Mouse (Mus musculus): Measurements from ENCODE around the gene Abcc4. TPM values are rescaled to one million over a fixed set of nuclear protein-coding genes. Genes with fewer than 3 reads are reported as not detected.
"Not testable (repeated sequence)": the region's sequence is repeated elsewhere in the genome, so short reads cannot be mapped to it uniquely, and the experiment has no call there.

The Abcc4 gene
- total and polyA plus RNA-seq, 3 experiments: 9.6 to 20.2 (median 17.9) TPM

DNA sequence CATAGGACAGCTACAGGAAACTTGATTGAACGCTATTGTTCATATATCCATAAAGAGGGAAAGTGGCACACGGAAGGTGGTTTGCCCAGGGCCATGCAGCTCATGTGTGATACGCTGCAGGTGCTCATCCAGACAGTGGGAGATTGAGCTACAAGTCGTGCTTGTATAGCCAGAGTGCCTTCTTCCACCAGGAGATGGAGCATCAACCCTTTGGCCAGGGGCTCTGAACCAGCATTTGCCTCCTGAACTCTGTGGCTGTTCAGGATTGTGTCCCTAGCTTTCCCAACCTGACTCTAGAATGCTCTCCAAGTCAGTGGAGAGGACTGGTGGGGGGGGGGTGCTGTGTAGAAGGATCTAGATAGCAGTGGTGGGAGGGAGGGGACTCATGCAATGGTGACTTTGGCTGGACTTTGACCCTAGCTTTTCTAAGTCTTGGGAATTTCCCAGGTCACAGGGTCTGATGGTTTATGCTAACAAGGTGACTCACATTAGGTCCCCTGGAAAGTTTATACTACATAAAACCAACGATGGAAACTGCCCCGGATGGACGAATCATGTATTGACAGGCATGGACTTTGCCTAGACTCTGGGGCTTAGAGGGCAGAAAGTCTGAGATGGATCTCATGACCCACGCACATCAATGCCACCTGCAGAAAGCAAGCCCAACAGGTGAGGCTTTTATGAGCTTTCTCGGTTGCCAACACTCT is 27.6 kb downstream of the Abcc4 start:
- DNase-seq: no peak

- no peak for DNase-seq
These were observed 29.6 kb downstream of the Abcc4 start for GRCm38 (mm10) chr14:118676308-118676994.

- DNase-seq: peak; percentile 69
These were observed 31.3 kb downstream of the Abcc4 start for GRCm38 (mm10) chr14:118674705-118675139.

DNA sequence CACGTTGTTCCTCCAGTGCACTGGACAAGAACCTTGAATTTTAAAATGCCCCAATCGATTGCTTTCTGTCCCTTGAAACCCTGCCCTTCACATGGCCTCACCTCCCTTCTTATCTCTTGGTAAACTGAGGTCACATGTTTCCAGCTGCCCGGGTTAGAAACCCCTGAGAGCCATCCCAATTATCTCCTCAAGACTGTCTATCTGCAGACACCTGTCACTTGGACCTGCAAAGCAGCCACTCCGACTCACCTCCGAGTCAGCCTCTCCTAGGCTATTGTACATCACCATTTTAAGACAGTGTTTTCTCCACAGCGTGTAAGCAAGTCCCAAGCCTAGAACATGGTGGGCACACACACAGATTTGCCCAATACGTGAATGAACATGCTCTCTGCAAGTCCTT is 31.8 kb downstream of the Abcc4 start:
- no peak for DNase-seq

DNA sequence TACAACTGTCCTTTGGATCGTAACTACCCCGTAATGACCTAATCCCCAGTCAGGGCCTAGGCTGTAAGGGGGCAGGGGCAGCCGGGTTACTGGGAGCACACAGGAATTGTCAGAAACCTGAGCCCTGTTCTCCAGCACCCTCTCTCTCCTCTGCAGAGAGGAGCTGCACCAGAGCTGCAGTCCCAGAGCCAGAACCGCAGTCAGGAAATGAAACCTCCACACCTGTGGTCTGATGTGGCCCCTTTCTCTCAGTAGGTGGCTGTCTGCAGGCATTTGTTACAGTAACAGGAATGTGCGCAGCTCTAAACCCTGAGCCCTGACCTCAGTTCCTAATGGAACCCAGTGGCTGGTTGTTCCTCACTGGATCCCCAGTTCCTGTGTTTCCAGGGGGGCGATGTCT is 32.5 kb downstream of the Abcc4 start:
- no peak for DNase-seq

DNA sequence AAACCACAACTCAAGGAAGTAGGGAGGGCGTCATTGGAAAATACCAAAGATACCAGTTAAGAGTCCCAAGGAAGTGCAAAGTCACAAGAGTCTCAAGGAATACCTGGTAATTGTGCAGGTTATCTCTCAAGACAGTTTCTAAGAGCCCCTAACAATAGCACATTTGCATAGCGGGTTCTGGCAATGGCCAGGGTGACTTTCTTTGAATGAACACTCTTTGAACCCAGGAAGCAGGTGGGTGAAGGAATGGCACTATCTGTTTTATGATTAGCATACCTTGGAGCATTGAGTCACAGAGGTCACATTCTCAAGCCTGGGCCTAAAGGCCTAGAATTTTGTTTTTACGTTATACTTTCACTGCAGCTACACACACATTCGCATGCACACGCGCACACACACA is 33.1 kb downstream of the Abcc4 start:
- not testable (repeated sequence) for DNase-seq

- peak; percentile 21 for DNase-seq
These were observed 38.5 kb downstream of the Abcc4 start for GRCm38 (mm10) chr14:118667499-118667898.

- no peak for DNase-seq
These were observed 41.4 kb downstream of the Abcc4 start for GRCm38 (mm10) chr14:118664661-118665060.

- DNase-seq: no peak
These were observed 43.3 kb downstream of the Abcc4 start for GRCm38 (mm10) chr14:118662625-118663276.

- DNase-seq: no peak
These were observed 43.9 kb downstream of the Abcc4 start for GRCm38 (mm10) chr14:118662124-118662523.

DNA sequence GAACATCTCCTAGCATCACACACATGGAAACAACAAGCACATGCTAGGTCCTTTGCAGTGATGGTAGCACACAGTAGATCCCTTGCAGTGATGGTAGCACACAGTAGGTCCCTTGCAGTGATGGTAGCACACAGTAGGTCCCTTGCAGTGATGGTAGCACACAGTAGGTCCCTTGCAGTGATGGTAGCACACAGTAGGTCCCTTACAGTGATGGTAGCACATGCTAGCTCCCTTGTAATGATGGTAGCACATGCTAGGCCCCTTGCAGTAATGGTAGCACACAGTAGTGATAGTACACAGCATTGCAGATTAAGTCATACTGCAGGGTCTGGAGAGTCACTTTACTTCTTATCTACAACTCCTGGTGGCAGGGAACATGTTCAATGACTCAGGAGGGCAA is 46.8 kb downstream of the Abcc4 start:
- no peak for DNase-seq

DNA sequence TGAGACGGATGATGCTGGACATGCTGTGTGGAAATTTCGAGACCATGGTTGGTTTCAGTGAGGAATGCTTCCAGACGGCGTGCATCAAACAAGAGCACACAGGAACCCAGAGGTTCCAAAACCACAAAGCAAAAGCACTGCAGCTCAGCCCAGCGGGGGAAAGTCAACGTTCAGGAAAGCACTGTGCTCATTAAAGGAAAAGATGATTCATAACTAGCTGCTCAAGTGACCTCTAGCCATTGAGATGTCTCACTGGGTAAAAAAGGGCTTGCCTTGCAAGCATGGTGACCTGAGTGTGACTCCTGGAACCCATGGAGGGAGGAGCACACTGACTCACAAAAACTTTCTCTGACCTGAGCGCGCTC is 47.7 kb downstream of the Abcc4 start:
- peak; percentile 26 for DNase-seq

DNA sequence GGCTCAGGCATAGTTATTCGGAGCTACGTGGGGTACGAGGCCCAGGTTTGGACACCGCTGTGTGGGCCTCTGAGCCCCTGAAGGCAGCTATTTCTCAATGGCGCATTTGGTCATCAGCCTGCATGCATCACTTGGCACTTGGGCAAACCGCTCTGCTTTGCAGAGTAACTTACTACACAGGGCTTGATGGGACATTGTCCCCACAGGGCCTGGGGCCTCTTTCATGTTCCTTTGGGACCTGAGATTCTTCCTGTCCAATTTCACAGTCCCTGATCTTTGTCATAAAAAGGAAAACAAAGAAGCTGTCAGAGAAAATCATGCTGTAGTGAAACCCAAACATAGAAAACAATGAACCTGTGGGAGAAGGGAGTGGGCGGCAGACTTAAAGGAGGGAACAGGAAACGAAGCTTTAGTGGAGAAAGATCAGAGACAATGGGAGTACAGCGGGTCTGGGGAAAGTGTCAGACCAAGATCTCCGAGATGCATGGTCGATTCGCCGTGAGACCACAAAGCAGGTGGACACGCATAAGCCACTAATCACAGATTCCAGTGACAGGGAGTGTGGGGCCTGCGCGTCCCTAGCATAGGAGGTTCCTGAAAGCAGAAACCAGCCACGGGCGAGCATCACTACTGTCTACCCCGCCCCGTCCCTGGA is 48.2 kb downstream of the Abcc4 start:
- DNase-seq: no peak

GRCm38 (mm10) chr14:118657206-118657605 is 48.8 kb downstream of the Abcc4 start:
- no peak for DNase-seq

DNA sequence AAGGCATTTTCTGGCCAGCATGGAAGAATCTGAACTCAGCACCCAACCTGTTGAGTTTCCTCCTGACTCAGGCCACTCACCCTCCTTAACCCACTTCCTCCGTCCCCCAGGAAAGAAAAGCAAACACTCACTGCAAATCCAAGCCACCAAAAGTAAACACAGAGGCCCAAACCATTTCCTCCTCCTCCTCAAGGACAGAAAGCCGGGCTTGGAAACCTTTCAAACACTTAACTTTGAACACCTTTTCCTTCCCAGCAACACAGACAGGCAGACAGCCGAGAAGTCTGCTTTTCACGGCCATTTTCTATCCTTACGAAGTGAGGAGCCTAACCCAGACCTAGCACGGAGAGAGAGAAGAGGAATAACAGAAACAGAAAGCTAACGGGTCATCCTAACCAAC is 50.0 kb downstream of the Abcc4 start:
- DNase-seq: no peak

- DNase-seq: no peak
These were observed 51.1 kb downstream of the Abcc4 start for GRCm38 (mm10) chr14:118654903-118655302.

DNA sequence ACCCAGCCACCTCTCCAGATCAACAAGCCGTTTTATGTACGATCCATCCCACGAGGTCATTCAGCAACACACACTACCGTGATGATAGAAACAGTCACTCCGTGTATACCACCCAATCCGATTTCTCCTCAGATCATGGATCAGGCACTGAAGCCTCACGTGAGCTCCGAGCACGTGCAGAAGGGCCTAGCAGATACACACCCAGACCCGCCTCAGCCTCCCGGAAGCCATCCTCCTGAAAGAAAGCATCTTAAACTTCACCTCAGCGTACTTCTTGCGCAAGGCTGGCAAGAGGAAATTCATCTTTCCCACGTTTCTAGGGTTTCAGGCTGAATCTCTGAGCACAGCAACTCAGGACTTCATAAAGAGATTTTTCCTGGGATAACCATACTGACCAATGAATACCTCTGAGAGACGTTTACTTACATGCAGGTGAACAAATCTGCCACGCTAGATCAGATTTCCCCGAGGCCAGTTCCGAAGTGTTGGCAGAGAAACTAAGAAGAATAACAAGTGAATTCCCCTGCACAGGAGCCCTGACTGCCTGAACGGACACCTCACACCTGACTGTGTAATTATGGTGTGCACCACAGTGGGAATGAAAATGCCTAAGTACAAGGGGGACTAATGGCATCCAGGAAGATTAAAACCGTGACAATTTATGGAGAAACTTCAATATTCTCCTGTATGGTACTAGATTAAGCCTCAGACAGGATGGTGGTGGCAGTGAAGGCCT is 54.1 kb downstream of the Abcc4 start:
- DNase-seq: no peak

DNA sequence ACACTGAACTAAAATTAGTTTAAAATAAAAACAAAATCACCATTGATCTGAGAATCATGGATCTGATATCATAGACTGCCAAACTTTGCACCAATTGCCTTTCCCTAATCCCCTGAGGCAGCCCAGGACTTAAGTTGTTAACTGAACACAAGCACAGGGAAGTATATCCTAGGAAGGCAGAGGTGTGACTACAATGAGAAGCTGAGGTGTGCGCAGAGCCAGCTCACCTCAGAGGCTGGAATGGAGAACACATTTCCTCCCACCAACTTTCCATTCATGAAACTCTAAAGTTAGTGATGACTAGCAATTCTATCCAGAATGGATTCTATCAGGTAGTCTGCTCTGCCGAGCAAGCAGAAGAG is 56.1 kb downstream of the Abcc4 start:
- no peak for DNase-seq

GRCm38 (mm10) chr14:118649199-118649894 is 56.7 kb downstream of the Abcc4 start:
- DNase-seq: no peak

DNA sequence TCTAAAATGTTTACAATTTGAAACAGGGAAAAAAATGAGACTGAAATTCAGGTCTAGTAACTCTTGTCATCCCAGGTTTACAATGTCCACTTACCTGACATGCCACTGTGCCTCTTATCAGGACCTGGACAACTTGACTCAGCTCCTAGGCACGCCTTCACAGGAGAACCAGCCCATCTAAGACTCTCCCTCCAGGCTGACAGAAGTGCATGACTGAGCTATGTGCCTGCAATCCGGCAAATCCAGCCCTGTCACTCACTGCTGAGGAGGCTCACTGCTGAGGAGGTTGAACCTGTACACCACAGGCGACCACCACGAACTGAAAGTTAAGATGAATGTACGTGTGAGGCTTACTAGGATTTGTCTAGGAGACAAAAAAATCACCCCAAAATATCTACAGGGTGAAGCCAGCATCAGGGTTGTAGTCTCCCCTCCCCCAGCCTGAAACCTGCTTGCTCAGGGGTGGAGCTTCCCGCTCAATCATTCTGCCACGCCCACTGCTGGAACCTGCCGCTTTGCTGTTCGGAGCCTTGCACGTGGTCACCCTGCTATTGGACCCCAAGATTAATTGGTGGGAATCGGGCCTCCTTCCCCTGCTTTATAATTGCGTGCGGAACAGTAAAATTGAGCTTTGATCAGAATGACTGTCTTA is 63.0 kb downstream of the Abcc4 start:
- not testable (repeated sequence) for DNase-seq

DNA sequence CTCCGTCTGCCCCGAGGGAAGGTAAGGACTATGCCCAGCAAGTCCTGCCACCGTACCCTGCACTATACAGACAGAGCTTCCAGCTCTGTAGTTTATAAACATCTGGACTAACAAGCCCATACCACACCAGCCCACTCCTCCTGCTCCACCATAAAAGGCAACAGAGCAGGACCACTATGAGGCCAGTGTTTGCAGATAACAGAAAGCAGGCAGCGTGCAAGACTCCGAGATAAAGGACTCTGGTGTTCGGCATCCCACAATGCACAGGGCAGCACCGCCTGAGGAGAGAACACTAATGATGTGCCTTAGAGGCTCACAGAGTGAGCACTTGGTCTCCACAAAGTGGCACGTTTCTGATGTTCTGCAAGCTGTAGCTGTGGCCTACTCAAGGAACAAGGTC is 63.9 kb downstream of the Abcc4 start:
- DNase-seq: no peak
